15 mouse cellular contexts compared by ENCODE assay signal in the genomic region with DNA sequence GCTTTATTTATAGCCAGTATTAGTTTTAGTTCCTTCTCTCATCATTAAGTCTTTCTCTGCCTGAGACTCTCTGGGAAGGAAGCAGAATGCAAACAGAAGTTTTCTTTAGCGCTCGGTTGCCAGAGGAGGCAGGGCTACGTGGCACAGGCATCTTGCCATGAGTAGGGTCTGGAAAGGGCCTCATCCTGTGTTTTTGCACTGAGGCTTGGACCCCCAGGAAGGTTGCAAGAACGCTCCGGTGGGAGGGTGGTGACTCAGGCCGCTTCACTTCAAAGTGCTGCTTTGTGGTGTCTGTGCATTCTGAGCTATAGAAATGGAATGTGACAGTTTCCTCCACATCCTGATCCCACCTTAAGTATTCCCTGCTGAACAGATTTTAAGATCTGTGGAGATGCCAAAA.
DNase-seq lines count a peak whose midpoint lies in the region.
"Had no signal": no experiment of that assay in that cellular context is flagged by ENCODE, and none has a peak within 500 bp of the region (broad histone marks: within the 10 kb centered on the region; RNA-seq: fewer than 3 reads in every experiment).

No protein-coding gene starts in this region.

- peak; percentile 9 for DNase-seq in kidney, postnatal 10 days
- no peak for DNase-seq in kidney, adult 18-20 months
- DNase-seq in spleen, postnatal 36 days (ENCODE audit: low spot score in 2 of 2) = peak; percentile 18 to 19
- no peak for DNase-seq in spleen, postnatal 14 days (ENCODE audit: low spot score in 2 of 2)
- peak; percentile 21 for DNase-seq in fibroblast of lung, adult 2 months (ENCODE audit: low read depth)
- DNase-seq in layer of hippocampus, adult 8-10 months (ENCODE audit: low spot score in 2 of 2) = no peak
- no peak for DNase-seq in ovary, postnatal 14 days (ENCODE audit: low spot score)
- DNase-seq: adrenal gland, postnatal 25 days; cerebellum, adult 11 months; cerebellum, adult 9-11 months; kidney, adult 9 months; kidney, postnatal 25 days; layer of hippocampus, adult 9-11 months; liver, embryonic 13.5 days; thymus, postnatal 25 days had no signal

Comparison
In these comparisons a context has a peak if more than half of its experiments do, and no peak if none do; other contexts are left out.
1. DNase-seq: peak in kidney, postnatal 10 days (single experiment), spleen, postnatal 36 days (2 of 2) and fibroblast of lung, adult 2 months (single experiment); none in kidney, adult 18-20 months (single experiment), spleen, postnatal 14 days (0 of 2), layer of hippocampus, adult 8-10 months (0 of 2) and ovary, postnatal 14 days (single experiment).